Mouse (Mus musculus): ENCODE results near the gene Zbtb7b. TPM values are rescaled to one million over a fixed set of nuclear protein-coding genes. Genes with fewer than 3 reads are reported as not detected.

Gene Zbtb7b
- 7.4 TPM for polyA plus RNA-seq (2014; fragmentation: Illumina TruSeq; extraction: RNeasy Lipid Tissue Mini Kit (QIAGEN cat#74804); ENCODE audit: low read depth, low replicate concordance)

GRCm38 (mm10) chr3:89394006-89394893 lies at the start of gene Zbtb7b:
Gene Zbtb7b (minus strand): TSS chr3:89394776.

DNA sequence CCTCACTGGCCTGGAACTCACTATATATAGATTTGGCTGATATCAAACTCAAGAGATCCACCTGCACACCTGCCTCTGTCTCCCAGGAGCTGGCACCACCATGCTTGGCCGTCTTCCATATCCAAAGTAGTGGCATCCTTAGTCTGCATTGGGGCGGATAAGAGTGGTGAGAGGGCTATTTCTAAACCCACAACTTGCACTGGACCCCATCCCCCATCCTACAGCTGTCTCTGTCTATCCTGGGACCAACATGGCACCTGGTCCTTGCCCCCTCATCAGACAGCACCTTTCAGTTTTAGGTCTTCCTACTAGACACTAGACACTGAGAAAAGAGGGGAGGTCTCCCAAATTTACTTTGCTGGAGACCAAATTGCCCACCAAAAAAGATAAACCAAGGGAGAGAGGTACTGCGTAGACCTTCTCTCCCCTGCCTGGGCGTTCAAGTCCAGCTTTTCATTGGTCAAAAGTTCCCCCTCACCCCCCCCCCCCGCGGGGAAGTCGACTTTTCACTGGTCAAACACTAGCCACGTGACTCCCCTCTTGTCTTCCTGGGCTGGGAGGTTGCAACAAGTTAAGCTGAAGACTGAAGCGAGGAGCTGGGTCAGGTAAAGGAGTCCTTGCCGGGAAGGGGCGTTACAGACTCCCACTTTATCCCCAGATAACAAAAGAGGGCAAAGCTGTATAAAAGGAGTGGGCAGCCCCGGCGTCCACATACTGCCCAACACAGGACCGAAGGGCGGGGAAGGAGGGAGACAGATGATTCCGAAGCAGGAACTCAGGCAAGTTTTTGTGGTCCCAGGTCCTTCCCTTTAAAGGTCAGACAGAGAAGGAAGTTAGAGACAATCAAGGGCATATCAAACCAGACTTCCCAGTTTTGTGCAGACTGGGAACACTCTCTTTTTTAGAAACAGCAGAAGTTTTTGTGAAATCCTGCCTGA lies 41.9 kb upstream of the Zbtb7b start, which contains the start of gene Pbxip1:
Gene Pbxip1, plus strand, starts transcription at position 531 of the 938 bp plus-strand sequence.

DNA sequence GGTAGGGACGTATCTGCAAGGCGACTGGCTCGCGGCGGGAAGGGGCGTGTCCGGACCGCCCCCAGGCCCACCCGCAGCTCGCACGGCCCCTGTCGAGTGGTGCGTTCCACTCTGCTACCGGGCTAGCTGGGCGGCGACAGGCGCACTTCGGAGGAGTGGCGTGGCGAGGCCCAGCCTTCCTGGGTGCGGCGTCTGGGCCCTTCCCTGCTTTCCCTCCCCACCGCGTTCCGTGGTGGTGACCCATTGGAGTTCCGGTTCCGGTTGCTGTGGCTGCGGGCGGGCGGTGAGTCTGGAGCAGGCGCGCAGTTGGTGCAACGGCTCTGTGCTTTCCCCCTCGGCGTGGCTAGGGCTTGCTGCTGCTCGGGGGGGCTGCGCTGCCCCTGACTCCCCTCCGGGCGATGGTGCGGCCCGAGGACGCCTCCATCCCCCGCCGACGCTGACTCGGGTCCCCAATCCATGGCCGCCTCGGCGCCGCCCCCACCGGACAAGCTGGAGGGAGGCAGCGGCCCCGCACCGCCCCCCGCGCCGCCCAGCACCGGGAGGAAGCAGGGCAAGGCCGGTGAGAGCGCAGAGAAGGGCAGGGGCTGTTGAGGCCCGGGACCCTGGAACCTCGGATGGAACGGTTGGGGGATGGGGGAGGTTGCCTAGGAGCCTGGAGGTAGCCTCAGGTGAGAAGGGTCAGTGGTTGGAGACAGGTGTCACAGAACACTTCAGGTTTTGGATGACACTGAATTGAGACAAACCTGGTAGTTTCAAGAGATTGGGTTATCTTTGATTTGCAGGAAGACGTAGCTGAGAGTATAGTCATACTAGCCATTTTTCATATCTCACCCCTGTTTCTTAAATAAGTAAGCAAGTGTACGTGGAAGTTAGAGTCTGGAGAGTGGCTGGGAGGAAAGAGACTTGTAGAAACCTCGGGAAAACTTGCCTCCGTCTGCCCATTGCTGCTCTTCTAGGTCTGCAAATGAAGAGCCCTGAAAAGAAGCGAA lies 35.9 kb upstream of the Zbtb7b start, which contains the start of gene Pygo2:
Gene Pygo2, plus strand, starts transcription at position 44 of the 989 bp plus-strand sequence.

GRCm38 (mm10) chr3:89418170-89418860 lies 23.7 kb upstream of the Zbtb7b start, which contains the start of the genes Cks1b and Shc1:
Gene Cks1b (minus strand): TSS chr3:89418383.
Gene Shc1 (plus strand): TSS chr3:89418443.

GRCm38 (mm10) chr3:89411490-89412393 lies 17.2 kb upstream of the Zbtb7b start, which contains the start of gene Flad1:
Gene Flad1 (minus strand): TSS chr3:89411870.

DNA sequence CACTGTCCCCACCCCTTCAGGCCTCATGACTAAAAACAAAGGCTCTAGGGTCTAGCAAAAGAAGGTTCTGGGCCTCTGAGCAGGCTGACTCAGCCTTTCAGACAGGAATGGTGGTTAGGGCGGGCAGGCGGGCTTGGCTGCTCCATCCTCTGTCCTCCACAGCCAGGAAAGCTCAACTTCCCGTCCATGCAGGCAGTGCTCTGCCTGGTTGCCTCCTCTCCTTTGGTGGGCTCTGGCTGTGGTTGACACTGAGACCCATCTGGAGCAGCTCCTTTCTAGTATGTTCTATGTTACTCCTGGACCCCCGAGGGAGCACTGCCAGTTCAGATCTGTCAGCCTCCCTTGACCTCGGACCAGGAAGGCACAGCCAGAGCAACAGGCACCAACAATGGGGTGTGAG lies 8.1 kb upstream of the Zbtb7b start, which contains the start of gene Lenep:
Gene Lenep, minus strand, starts transcription at position 101 of the 400 bp plus-strand sequence.

GRCm38 (mm10) chr3:89365153-89365485 lies 29.5 kb downstream of the Zbtb7b start, which contains the start of gene Dcst1:
Gene Dcst1 (minus strand): TSS chr3:89365253.

DNA sequence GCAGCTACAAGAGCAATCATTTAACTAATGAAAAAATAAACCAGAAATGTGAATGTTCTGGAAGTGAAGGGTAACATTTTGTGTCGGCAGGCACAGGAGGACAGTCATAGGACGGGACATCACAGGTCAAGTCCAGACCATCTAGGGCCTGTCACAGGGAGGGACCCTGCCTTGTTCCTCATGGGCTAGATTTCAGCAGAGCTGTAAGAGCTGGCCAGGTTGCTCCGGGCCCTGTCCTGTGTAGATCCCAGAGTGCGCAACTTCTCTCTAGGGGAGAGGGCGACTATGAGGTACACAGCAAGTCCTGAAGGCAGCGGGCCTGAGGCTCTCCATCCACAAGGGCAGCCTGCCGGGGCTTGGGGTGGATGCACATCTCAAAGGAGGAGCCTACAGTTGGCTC lies 32.9 kb downstream of the Zbtb7b start, which contains the start of gene Dcst2:
Gene Dcst2, plus strand, starts transcription at position 301 of the 400 bp plus-strand sequence.

GRCm38 (mm10) chr3:89349869-89350501 lies 44.6 kb downstream of the Zbtb7b start, which contains the start of gene Adam15:
Gene Adam15 (minus strand): TSS chr3:89349996.

DNA sequence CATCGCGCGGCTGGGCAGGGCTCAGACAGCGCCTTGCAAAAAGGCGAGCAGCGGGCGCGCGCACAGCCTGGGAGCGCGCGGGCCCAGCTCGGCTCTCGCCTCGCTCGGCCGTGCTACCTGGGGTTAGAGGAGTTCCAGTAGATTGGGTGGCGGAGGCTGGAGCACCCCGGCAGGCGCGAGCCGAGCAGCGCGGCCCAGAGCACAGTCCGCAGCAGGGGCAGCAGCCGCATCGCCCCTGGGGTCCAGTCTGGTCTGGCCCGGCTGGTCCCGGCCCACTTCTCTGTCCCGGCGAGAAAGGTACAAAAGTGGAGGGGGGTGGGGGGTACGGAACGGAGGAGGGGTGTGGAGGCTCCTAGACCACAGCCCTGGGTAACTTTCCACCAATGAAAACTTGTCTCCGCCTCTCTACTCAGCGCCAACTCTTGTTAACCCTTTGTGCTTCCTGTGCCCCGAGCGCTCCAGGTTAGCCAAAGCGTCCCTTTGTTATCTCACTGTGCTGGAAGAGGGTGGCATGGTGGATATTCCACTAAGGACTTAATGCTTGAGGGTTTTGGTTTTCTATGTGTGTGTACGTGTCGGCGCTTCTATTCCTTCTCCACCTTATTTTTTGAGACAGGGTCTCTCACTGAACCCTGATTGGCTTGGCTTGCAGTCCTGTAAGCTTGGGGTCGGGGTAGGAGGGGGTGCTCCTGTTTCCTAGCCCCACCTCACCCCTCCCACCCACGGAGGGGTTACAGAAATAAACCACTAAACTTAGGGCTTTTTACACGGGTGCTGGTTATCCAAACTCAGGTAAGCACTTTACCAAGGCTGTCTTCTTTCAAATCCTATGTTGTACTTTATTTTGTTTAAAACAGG lies 56.6 kb downstream of the Zbtb7b start, which contains the start of gene Efna4:
Gene Efna4, minus strand, starts transcription at position 308 of the 858 bp plus-strand sequence.

Other genes with a start within 250 kb of the Zbtb7b start
- 0.76 TPM for gene Hcn3, start 234.6 kb downstream of the Zbtb7b start, polyA plus RNA-seq (2014; fragmentation: Illumina TruSeq; extraction: RNeasy Lipid Tissue Mini Kit (QIAGEN cat#74804); ENCODE audit: low read depth, low replicate concordance)
- 15.3 TPM for gene Clk2, start 230.0 kb downstream of the Zbtb7b start, polyA plus RNA-seq (2014; fragmentation: Illumina TruSeq; extraction: RNeasy Lipid Tissue Mini Kit (QIAGEN cat#74804); ENCODE audit: low read depth, low replicate concordance)
- gene Scamp3, start 217.3 kb downstream of the Zbtb7b start, polyA plus RNA-seq (2014; fragmentation: Illumina TruSeq; extraction: RNeasy Lipid Tissue Mini Kit (QIAGEN cat#74804); ENCODE audit: low read depth, low replicate concordance), result 15.5 TPM
- gene Fam189b, start 211.6 kb downstream of the Zbtb7b start, polyA plus RNA-seq (2014; fragmentation: Illumina TruSeq; extraction: RNeasy Lipid Tissue Mini Kit (QIAGEN cat#74804); ENCODE audit: low read depth, low replicate concordance), result 0.47 TPM
- 13.1 TPM for gene Gba, start 191.8 kb downstream of the Zbtb7b start, polyA plus RNA-seq (2014; fragmentation: Illumina TruSeq; extraction: RNeasy Lipid Tissue Mini Kit (QIAGEN cat#74804); ENCODE audit: low read depth, low replicate concordance)
- 0.82 TPM for gene Thbs3, start 179.6 kb downstream of the Zbtb7b start, polyA plus RNA-seq (2014; fragmentation: Illumina TruSeq; extraction: RNeasy Lipid Tissue Mini Kit (QIAGEN cat#74804); ENCODE audit: low read depth, low replicate concordance)
- 38.5 TPM for gene Mtx1, start 167.7 kb downstream of the Zbtb7b start, polyA plus RNA-seq (2014; fragmentation: Illumina TruSeq; extraction: RNeasy Lipid Tissue Mini Kit (QIAGEN cat#74804); ENCODE audit: low read depth, low replicate concordance)
- not detected for gene Muc1, start 165.7 kb downstream of the Zbtb7b start, polyA plus RNA-seq (2014; fragmentation: Illumina TruSeq; extraction: RNeasy Lipid Tissue Mini Kit (QIAGEN cat#74804); ENCODE audit: low read depth, low replicate concordance)
- gene Krtcap2, start 148.8 kb downstream of the Zbtb7b start, polyA plus RNA-seq (2014; fragmentation: Illumina TruSeq; extraction: RNeasy Lipid Tissue Mini Kit (QIAGEN cat#74804); ENCODE audit: low read depth, low replicate concordance), result 37.0 TPM
- not detected for gene Trim46, start 148.5 kb downstream of the Zbtb7b start, polyA plus RNA-seq (2014; fragmentation: Illumina TruSeq; extraction: RNeasy Lipid Tissue Mini Kit (QIAGEN cat#74804); ENCODE audit: low read depth, low replicate concordance)
- gene Dpm3, start 135.4 kb downstream of the Zbtb7b start, polyA plus RNA-seq (2014; fragmentation: Illumina TruSeq; extraction: RNeasy Lipid Tissue Mini Kit (QIAGEN cat#74804); ENCODE audit: low read depth, low replicate concordance), result not detected
- 16.9 TPM for gene Slc50a1, start 124.2 kb downstream of the Zbtb7b start, polyA plus RNA-seq (2014; fragmentation: Illumina TruSeq; extraction: RNeasy Lipid Tissue Mini Kit (QIAGEN cat#74804); ENCODE audit: low read depth, low replicate concordance)
- gene Efna1, start 113.6 kb downstream of the Zbtb7b start, polyA plus RNA-seq (2014; fragmentation: Illumina TruSeq; extraction: RNeasy Lipid Tissue Mini Kit (QIAGEN cat#74804); ENCODE audit: low read depth, low replicate concordance), result 2.7 TPM
- not detected for gene Efna3, start 71.8 kb downstream of the Zbtb7b start, polyA plus RNA-seq (2014; fragmentation: Illumina TruSeq; extraction: RNeasy Lipid Tissue Mini Kit (QIAGEN cat#74804); ENCODE audit: low read depth, low replicate concordance)
- not detected for gene Efna4, start 56.7 kb downstream of the Zbtb7b start, polyA plus RNA-seq (2014; fragmentation: Illumina TruSeq; extraction: RNeasy Lipid Tissue Mini Kit (QIAGEN cat#74804); ENCODE audit: low read depth, low replicate concordance)
- 12.9 TPM for gene Adam15, start 44.8 kb downstream of the Zbtb7b start, polyA plus RNA-seq (2014; fragmentation: Illumina TruSeq; extraction: RNeasy Lipid Tissue Mini Kit (QIAGEN cat#74804); ENCODE audit: low read depth, low replicate concordance)
- gene Dcst2, start 32.8 kb downstream of the Zbtb7b start, polyA plus RNA-seq (2014; fragmentation: Illumina TruSeq; extraction: RNeasy Lipid Tissue Mini Kit (QIAGEN cat#74804); ENCODE audit: low read depth, low replicate concordance), result not detected
- gene Dcst1, start 29.5 kb downstream of the Zbtb7b start, polyA plus RNA-seq (2014; fragmentation: Illumina TruSeq; extraction: RNeasy Lipid Tissue Mini Kit (QIAGEN cat#74804); ENCODE audit: low read depth, low replicate concordance), result not detected
- 2.3 TPM for gene Lenep, start 8.0 kb upstream of the Zbtb7b start, polyA plus RNA-seq (2014; fragmentation: Illumina TruSeq; extraction: RNeasy Lipid Tissue Mini Kit (QIAGEN cat#74804); ENCODE audit: low read depth, low replicate concordance)
- gene Flad1, start 17.1 kb upstream of the Zbtb7b start, polyA plus RNA-seq (2014; fragmentation: Illumina TruSeq; extraction: RNeasy Lipid Tissue Mini Kit (QIAGEN cat#74804); ENCODE audit: low read depth, low replicate concordance), result 1.2 TPM
- 9.6 TPM for gene Cks1b, start 23.6 kb upstream of the Zbtb7b start, polyA plus RNA-seq (2014; fragmentation: Illumina TruSeq; extraction: RNeasy Lipid Tissue Mini Kit (QIAGEN cat#74804); ENCODE audit: low read depth, low replicate concordance)
- 39.8 TPM for gene Shc1, start 23.7 kb upstream of the Zbtb7b start, polyA plus RNA-seq (2014; fragmentation: Illumina TruSeq; extraction: RNeasy Lipid Tissue Mini Kit (QIAGEN cat#74804); ENCODE audit: low read depth, low replicate concordance)
- gene Pygo2, start 35.4 kb upstream of the Zbtb7b start, polyA plus RNA-seq (2014; fragmentation: Illumina TruSeq; extraction: RNeasy Lipid Tissue Mini Kit (QIAGEN cat#74804); ENCODE audit: low read depth, low replicate concordance), result 8.5 TPM
- 13.2 TPM for gene Pbxip1, start 41.9 kb upstream of the Zbtb7b start, polyA plus RNA-seq (2014; fragmentation: Illumina TruSeq; extraction: RNeasy Lipid Tissue Mini Kit (QIAGEN cat#74804); ENCODE audit: low read depth, low replicate concordance)
- gene Pmvk, start 59.8 kb upstream of the Zbtb7b start, polyA plus RNA-seq (2014; fragmentation: Illumina TruSeq; extraction: RNeasy Lipid Tissue Mini Kit (QIAGEN cat#74804); ENCODE audit: low read depth, low replicate concordance), result 1.1 TPM
- gene Kcnn3, start 125.4 kb upstream of the Zbtb7b start, polyA plus RNA-seq (2014; fragmentation: Illumina TruSeq; extraction: RNeasy Lipid Tissue Mini Kit (QIAGEN cat#74804); ENCODE audit: low read depth, low replicate concordance), result 3.4 TPM

Data from adrenal gland, adult 10 weeks (tissue).